Mouse (Mus musculus): ENCODE measurements around the gene Ano2.

DNA sequence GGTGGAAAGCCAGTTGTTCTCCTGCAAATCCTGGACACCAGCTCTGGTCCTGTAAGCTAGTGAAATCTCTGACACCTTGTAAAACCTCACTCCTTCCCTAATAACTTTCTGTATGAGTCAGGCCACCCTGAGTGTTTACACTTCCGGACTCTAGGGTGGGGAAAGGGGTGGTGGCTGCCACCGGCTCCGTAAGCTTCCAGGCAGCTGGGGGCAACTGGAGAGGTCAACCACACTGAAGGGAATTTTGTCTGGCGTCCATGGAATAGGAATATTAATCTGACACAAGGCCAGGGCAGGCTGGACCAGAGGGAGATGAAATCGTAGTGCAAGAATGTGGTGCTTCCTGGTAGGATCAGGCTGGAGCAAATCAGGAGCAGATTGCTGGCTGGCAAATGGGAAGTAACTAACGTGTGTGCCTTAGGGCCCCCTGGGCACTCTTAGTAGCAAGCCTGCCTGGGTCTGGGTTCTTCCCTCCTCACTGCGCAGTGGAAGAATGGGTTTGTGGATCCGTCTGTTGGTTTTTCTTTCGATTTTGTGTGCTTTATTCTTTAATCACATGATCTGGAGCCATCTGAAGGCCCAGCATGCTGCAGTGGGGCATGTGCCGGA, 57.2 kb downstream of the Ano2 start:
- TF ChIP-seq SIN3A (IDR thresholded peaks at IDR 0.05; ENCODE audit: low read length), result no peak
- TF ChIP-seq POLR2A (IDR thresholded peaks at IDR 0.05; ENCODE audit: low read depth, low read length), result no peak
- no peak for TF ChIP-seq EP300 (IDR thresholded peaks at IDR 0.05; ENCODE audit: low read length)
- TF ChIP-seq RCOR1 (conservative IDR thresholded peaks at IDR 0.05; ENCODE audit: low read depth, low read length), result no peak
- TF ChIP-seq CTCF (conservative IDR thresholded peaks at IDR 0.05 in 1 of 2, IDR thresholded peaks at IDR 0.05 in 1 of 2; ENCODE audit: low read depth in 2 of 2, low read length in 2 of 2), result no peak
- no peak for TF ChIP-seq ZC3H11A (IDR thresholded peaks at IDR 0.05; ENCODE audit: low read depth, low read length)
- TF ChIP-seq E2F4 (IDR thresholded peaks at IDR 0.05; ENCODE audit: insufficient replicate concordance, low read depth, low read length), result no peak
